Mouse (Mus musculus) gastrocnemius, adult 2 months (tissue): ENCODE results near the gene Trmt10b. TPM values are rescaled to one million over a fixed set of nuclear protein-coding genes. Genes with fewer than 3 reads are reported as not detected.

Experiments
- DNase-seq: peaks from one replicate; pipeline ENCODE4 v3.0.0; 2022
- H3K27ac ChIP-seq: fragments of 200-600 bp; 2 replicates; pipeline ENCODE4 v1.8.1; 2022; ENCODE audit warnings: mild to moderate bottlenecking
- H3K4me3 ChIP-seq: fragments of 200-600 bp; 2 replicates; pipeline ENCODE4 v1.8.1; 2022; ENCODE audit warnings: mild to moderate bottlenecking, moderate library complexity
- CTCF ChIP-seq: fragments of 200-600 bp; IDR thresholded peaks from 2 replicates; pipeline ENCODE4 v1.8.1; 2022; ENCODE audit warnings: antibody characterized with exemption, mild to moderate bottlenecking, moderate library complexity
- intact Hi-C: fragments of 180-260 bp; cut with DNase I; formaldehyde crosslinking; loops from one replicate; pipeline ENCODE4 v1.15.1; 2025
- total RNA-seq, 2 experiments: library from RNA; stranded (reverse); gene quantifications; 2 replicates each; pipeline ENCODE4 v1.2.3; 2021

Trmt10b gene
- total RNA-seq, 2 experiments from 2014 or later: 4.1 to 6.1 TPM

DNA sequence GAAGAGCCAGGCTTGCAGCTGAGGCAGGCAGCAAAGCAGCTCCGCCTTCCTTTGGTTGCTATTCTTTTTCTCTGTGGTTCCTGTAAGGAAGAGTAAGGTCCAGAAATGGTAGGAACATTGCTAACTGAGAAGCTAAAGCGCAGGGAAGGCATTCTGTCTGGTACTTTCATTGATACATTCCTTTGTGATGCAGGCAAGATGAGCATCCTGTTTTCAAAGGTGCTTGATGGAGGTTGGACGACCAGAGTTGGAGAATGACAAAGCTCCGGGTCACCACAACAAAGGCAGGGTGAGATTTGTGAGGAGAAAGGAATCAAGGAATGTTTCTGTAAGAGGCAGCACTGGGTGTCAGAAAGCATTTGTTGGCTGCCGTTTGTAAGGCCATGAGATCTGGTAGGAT is 9.0 kb upstream of the Trmt10b start:
- no peak for DNase-seq
- no peak for TF ChIP-seq CTCF
- intact Hi-C loops: loop anchor here (5.0 kb wide), 1 partner anchor 324 kb away; no protein-coding TSS in a partner anchor
- no peak overlapping the region for H3K27ac ChIP-seq
- H3K4me3 ChIP-seq: no peak overlapping the region

- no peak for DNase-seq
- Histone ChIP-seq H3K27ac (no peak overlapping the region), H3K4me3 (no peak overlapping the region)
- intact Hi-C loops: no loop called here
- TF ChIP-seq CTCF: no peak
Observed at GRCm38 (mm10) chr4:45305536-45305935, 8.6 kb downstream of the Trmt10b start.

GRCm38 (mm10) chr4:45308046-45308445 is 11.1 kb downstream of the Trmt10b start:
- no peak overlapping the region for H3K27ac ChIP-seq
- peak; percentile 40; the same call in 1 of the 2 replicates for TF ChIP-seq CTCF
- no peak overlapping the region for H3K4me3 ChIP-seq
- peak; percentile 25 for DNase-seq
- intact Hi-C loops: no loop called here

DNA sequence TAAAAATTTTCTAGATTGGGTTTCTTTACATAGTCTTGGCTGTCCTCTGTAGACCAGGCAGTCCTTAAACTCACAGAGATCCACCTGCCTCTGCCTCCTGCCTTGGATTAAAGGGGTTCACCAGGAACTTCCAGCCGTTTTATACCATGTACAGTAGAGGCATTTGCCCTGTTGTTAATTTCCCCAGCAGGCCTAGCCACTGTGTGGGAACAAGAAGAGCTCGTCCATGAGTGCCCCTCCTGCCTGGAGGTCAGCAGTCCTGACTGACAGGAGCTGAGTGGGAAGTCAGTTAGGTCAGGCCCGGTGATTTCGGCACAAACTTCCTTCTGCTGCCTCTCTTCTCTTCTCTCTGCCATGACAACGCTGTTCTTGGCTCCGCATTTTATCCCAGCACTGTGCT is 11.7 kb downstream of the Trmt10b start:
- TF ChIP-seq CTCF: no peak
- no peak overlapping the region for H3K27ac ChIP-seq
- intact Hi-C loops: no loop called here
- DNase-seq: no peak
- H3K4me3 ChIP-seq: no peak overlapping the region

- DNase-seq: no peak
- Histone ChIP-seq H3K4me3 (no peak overlapping the region), H3K27ac (no peak overlapping the region)
- intact Hi-C loops: no loop called here
- no peak for TF ChIP-seq CTCF
Observed at GRCm38 (mm10) chr4:45311056-45311455, 14.1 kb downstream of the Trmt10b start.

DNA sequence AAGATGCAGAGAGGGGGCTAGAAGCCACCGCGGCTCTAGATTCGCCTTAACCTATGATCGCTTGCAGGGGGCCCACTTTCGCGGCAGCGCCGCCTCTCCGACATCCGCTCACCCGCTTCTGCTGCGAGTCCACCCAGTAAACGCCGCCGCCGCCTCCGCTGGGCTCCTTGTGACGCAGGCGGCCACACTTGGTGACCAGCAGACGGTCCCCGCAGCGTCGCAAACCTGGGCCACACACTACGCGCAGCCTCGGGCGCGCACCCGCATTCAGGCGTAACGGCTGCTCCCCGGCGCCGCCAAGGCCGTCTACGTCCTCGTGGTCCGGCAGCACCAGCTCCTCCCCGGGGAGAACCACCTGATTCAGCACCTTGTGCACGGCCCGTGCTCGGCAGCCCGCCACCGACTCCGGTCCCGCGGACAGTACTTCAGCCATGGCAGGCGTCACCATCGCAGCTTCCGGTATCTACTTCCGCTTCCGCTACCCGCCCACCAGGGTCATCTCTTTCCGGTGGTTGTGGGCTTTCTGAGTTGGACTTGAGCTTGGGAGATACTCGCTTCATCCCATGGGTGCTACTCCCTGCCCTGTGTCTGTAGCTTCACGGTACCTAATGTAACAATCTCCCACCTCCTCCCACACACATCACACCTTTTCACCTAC is 23.4 kb downstream of the Trmt10b start:
- intact Hi-C loops: loop anchor here (1.0 kb wide), 1 partner anchor 22 kb away; the partner anchor contains the start of genes Dcaf10 and Exosc3
- TF ChIP-seq CTCF: no peak
- Histone ChIP-seq H3K4me3 (peak overlapping the region; percentile 80), H3K27ac (peak overlapping the region; percentile 94)
- DNase-seq: peak; percentile 93

DNA sequence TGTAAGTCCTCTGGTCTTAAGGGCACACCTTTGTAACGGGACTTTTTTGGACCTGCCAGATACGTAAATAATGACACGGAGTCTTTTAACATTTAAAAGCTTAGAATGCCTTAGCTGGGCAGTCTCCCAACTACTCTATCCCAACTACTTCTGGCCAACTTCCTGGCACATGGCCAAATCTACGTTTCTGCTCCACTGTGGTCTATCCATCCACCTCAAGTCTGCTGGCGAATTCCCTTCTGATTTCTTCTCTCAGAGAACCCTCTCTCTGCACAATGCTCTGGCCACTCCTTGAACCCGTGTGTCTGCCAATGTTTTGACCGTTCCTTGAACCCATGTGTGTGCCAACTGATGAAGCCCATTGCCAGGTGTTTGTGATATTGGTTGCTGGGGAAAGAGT is 34.2 kb downstream of the Trmt10b start:
- no peak for DNase-seq
- intact Hi-C loops: no loop called here
- Histone ChIP-seq H3K27ac (no peak overlapping the region), H3K4me3 (no peak overlapping the region)
- no peak for TF ChIP-seq CTCF

GRCm38 (mm10) chr4:45332466-45332865 is 35.5 kb downstream of the Trmt10b start:
- intact Hi-C loops: no loop called here
- Histone ChIP-seq H3K27ac (no peak overlapping the region), H3K4me3 (no peak overlapping the region)
- TF ChIP-seq CTCF: no peak
- DNase-seq: no peak

- Histone ChIP-seq H3K4me3 (peak overlapping the region; percentile 89), H3K27ac (peak overlapping the region; percentile 96)
- TF ChIP-seq CTCF: no peak
- intact Hi-C loops: no loop called here
- DNase-seq: no peak
Observed at GRCm38 (mm10) chr4:45341226-45341625, 44.3 kb downstream of the Trmt10b start.

DNA sequence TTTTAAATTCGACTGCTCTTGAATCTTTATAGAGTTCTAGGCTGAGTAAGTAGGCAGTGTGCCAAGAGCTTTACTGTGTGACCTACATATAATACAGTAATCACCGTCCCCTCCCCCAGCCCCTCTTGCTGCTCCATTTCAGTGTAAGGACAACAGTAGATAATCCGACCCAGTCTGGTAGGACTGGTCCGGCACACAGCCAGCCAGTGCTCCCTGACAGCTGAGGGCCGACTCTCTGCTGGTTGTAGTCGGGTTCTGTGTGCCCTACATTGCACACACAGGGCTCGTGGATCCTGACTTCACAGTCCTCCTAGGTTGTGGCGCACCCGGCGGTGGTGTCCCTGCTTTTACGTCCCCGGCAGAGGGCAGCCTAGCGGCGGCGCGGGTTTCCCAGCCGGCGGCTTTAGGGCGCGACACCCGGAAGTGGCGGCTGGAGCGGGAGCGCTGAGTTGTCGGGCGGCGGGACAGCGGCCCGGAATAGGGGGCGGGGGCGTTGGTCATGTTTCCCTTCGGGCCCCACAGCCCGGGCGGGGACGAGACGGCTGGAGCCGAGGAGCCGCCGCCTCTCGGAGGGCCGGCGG is 44.8 kb downstream of the Trmt10b start, which contains the start of gene Dcaf10:
Dcaf10 (plus strand) TSS at position 433 of the 581 bp plus-strand sequence.
- DNase-seq: peak; percentile 97
- TF ChIP-seq CTCF: peak; percentile 66
- Histone ChIP-seq H3K27ac (peak within 1 kb of the TSS; percentile 96), H3K4me3 (peak within 1 kb of the TSS; percentile 89)
- intact Hi-C loops: loop anchor here (1.0 kb wide), 1 partner anchor 21 kb away; no protein-coding TSS in a partner anchor

- DNase-seq: no peak
- Histone ChIP-seq H3K4me3 (peak within 1 kb of the TSS; percentile 89), H3K27ac (peak within 1 kb of the TSS; percentile 96)
- TF ChIP-seq CTCF: no peak
- intact Hi-C loops: loop anchor here (1.0 kb wide), 1 partner anchor 22 kb away; no protein-coding TSS in a partner anchor
Observed at GRCm38 (mm10) chr4:45342286-45343155, 45.6 kb downstream of the Trmt10b start, which contains the start of gene Exosc3. Gene Exosc3, minus strand, starts transcription at chr4:45342732.

- Histone ChIP-seq H3K27ac (no peak overlapping the region), H3K4me3 (no peak overlapping the region)
- no peak for DNase-seq
- intact Hi-C loops: loop anchor here (5.0 kb wide), 1 partner anchor 36 kb away; no protein-coding TSS in a partner anchor
- TF ChIP-seq CTCF: no peak
Observed at GRCm38 (mm10) chr4:45356653-45357052, 59.7 kb downstream of the Trmt10b start.

Other genes starting within 250 kb of the Trmt10b start
- 1 to 10 TPM; 2.2 to 2.3 TPM for gene Fbxo10, start 212.5 kb upstream of the Trmt10b start, total RNA-seq
- gene Tomm5, start 189.0 kb upstream of the Trmt10b start, total RNA-seq: 10 to 100 TPM; 70.2 to 99.3 TPM
- gene Frmpd1, start 112.3 kb upstream of the Trmt10b start, total RNA-seq: under 1 TPM; 0.06 to 0.38 TPM
- 10 to 100 TPM in 1 of 2 experiments, 1 to 10 TPM in 1; 7.5 to 10.9 TPM for gene Dcaf10, start 45.0 kb downstream of the Trmt10b start, total RNA-seq
- gene Exosc3, start 45.6 kb downstream of the Trmt10b start, total RNA-seq: 10 to 100 TPM; 11.2 to 16.3 TPM
- 10 to 100 TPM; 90.1 to 99.7 TPM for gene Slc25a51, start 111.6 kb downstream of the Trmt10b start, total RNA-seq
- 10 to 100 TPM in 1 of 2 experiments, 1 to 10 TPM in 1; 6.5 to 10.0 TPM for gene Shb, start 235.3 kb downstream of the Trmt10b start, total RNA-seq